8 mouse cellular contexts compared by ENCODE assay signal in genomic region chr2:31239203-31239696, GRCm38 (mm10). TPM values are rescaled to one million over a fixed set of nuclear protein-coding genes. Genes with fewer than 3 reads are reported as not detected.
DNase-seq lines count a peak whose midpoint lies in the region; ATAC-seq and TF ChIP-seq lines count a peak whose summit lies in the region.

No protein-coding gene starts in this region.

- H3K9ac ChIP-seq in liver, embryonic 11.5 days (ENCODE audit: low read depth, low read length): 0 out of 2 replicates have a peak overlapping the region, but pooled peaks have one; percentile 26
- H3K9ac ChIP-seq in neural tube, embryonic 12.5 days: no peak overlapping the region

- no peak for TF ChIP-seq POLR2A in thymus, adult 2 months (IDR thresholded peaks at IDR 0.05; ENCODE audit: control insufficient read depth, extremely low read depth, insufficient read depth, low read length, poor library complexity)

- no peak for DNase-seq in thymus, adult 2 months
- no peak for DNase-seq in thymus, postnatal 10 days (ENCODE audit: low spot score in 2 of 2)
- peak; percentile 53 for DNase-seq in cerebellum, adult 11-12 months
- DNase-seq in liver, embryonic 11.5 days (ENCODE audit: low spot score): peak; percentile 69
- no peak for DNase-seq in urinary bladder, postnatal 14 days (ENCODE audit: low spot score)
- DNase-seq in left cerebral cortex, adult 8-10 months (ENCODE audit: low spot score in 2 of 2): no peak

- peak overlapping the region; percentile 20; the same call in 1 of the 2 replicates for H3K4me3 ChIP-seq in thymus, adult 2 months (ENCODE audit: control insufficient read depth, insufficient read depth, low read length)
- H3K4me3 ChIP-seq in liver, embryonic 11.5 days (ENCODE audit: low read depth, low read length): peak overlapping the region; percentile 36
- peak overlapping the region; percentile 7; the same call in 1 of the 2 replicates for H3K4me3 ChIP-seq in neural tube, embryonic 12.5 days

- peak overlapping the region; percentile 55 for H3K4me2 ChIP-seq in liver, embryonic 11.5 days
- H3K4me2 ChIP-seq in neural tube, embryonic 12.5 days (replicated peaks): peak overlapping the region; percentile 45

- 13% methylated on average over 23 of the region's 23 CpGs for WGBS in thymus, adult 2 months
- WGBS in liver, embryonic 11.5 days: 14% methylated on average over 23 of the region's 23 CpGs
- 39% methylated on average over 23 of the region's 23 CpGs for WGBS in neural tube, embryonic 12.5 days

- H3K27ac ChIP-seq in thymus, adult 2 months (ENCODE audit: control insufficient read depth, insufficient read depth, low read length): no peak overlapping the region
- H3K27ac ChIP-seq in liver, embryonic 11.5 days (ENCODE audit: low read depth, low read length): 0 out of 2 replicates have a peak overlapping the region, but pooled peaks have one; percentile 10
- no peak overlapping the region for H3K27ac ChIP-seq in neural tube, embryonic 12.5 days

- peak; percentile 93 for ATAC-seq in granulocyte monocyte progenitor cell, adult 5-6 weeks (replicated peaks; ENCODE audit: poor library complexity, severe bottlenecking)
- peak; percentile 71 for ATAC-seq in liver, embryonic 11.5 days (replicated peaks; ENCODE audit: low FRiP score)
- no peak for ATAC-seq in neural tube, embryonic 12.5 days (ENCODE audit: low FRiP score, low read depth)

- H3K27me3 ChIP-seq in thymus, adult 2 months (ENCODE audit: control insufficient read depth, insufficient read depth, low read length): no peaks in the 10 kb centered on the region
- peaks cover 34% of the 10 kb centered on the region for H3K27me3 ChIP-seq in liver, embryonic 11.5 days (replicated peaks; ENCODE audit: control insufficient read depth, insufficient read depth, low read length)
- peaks cover 17% of the 10 kb centered on the region for H3K27me3 ChIP-seq in neural tube, embryonic 12.5 days (replicated peaks)

- peak; percentile 37; the same call in 1 of the 2 replicates for TF ChIP-seq CTCF in thymus, adult 2 months (IDR thresholded peaks at IDR 0.05; ENCODE audit: borderline replicate concordance, control insufficient read depth, extremely low read depth, insufficient read depth, low read length, poor library complexity)

- no peaks in the 10 kb centered on the region for H3K4me1 ChIP-seq in thymus, adult 2 months (replicated peaks; ENCODE audit: control insufficient read depth, insufficient read depth, low read length)
- no peaks in the 10 kb centered on the region; the same call in 1 of the 2 replicates for H3K4me1 ChIP-seq in liver, embryonic 11.5 days (replicated peaks; ENCODE audit: control insufficient read depth, insufficient read depth, low read length)
- H3K4me1 ChIP-seq in neural tube, embryonic 12.5 days: 0 out of 2 replicates have a peak, but pooled peaks cover 4% of the 10 kb centered on the region

- no peaks in the 10 kb centered on the region for H3K36me3 ChIP-seq in thymus, adult 2 months (ENCODE audit: control insufficient read depth, insufficient read depth, low read length)
- H3K36me3 ChIP-seq in liver, embryonic 11.5 days (ENCODE audit: control insufficient read depth, insufficient read depth, low read length): no peaks in the 10 kb centered on the region
- H3K36me3 ChIP-seq in neural tube, embryonic 12.5 days: no peaks in the 10 kb centered on the region

- no peaks in the 10 kb centered on the region for H3K9me3 ChIP-seq in liver, embryonic 11.5 days (ENCODE audit: control insufficient read depth, low read length)
- no peaks in the 10 kb centered on the region for H3K9me3 ChIP-seq in neural tube, embryonic 12.5 days

RNA-seq across cellular contexts. Expression of gene Ncs1, which starts 6.4 kb away (rescaled TPM):
- 2.4 and 2.5 TPM in 2 replicates for polyA plus RNA-seq in thymus, adult 2 months (2012; rRNA removed)
- total RNA-seq in granulocyte monocyte progenitor cell, adult 5-6 weeks (2014; fragmentation: Nextera tagmentation): 2.1 and 4.6 TPM in 2 replicates
- total RNA-seq in granulocyte monocyte progenitor cell, adult 5-6 weeks (2017): 2.5 and 3.2 TPM in 2 replicates
- polyA plus RNA-seq in liver, embryonic 11.5 days (2014; fragmentation: Nextera tagmentation; extraction: Ambion mirVana): 8.5 and 11.3 TPM in 2 replicates
- 106 and 108 TPM in 2 replicates for polyA plus RNA-seq in neural tube, embryonic 12.5 days (2016; fragmentation: Nextera tagmentation; extraction: Ambion mirVana)
- 100 to 1,000 TPM; 207 to 245 (median 229) TPM for total RNA-seq in left cerebral cortex, adult 8-10 months (2022)

Comparison
In these comparisons a context has a peak if more than half of its experiments do, and no peak if none do; other contexts are left out.
1. DNase-seq: peak in cerebellum, adult 11-12 months (single experiment) and liver, embryonic 11.5 days (single experiment); none in thymus, adult 2 months (single experiment), thymus, postnatal 10 days (0 of 2), urinary bladder, postnatal 14 days (single experiment) and left cerebral cortex, adult 8-10 months (0 of 2).
2. Peak in every context shown above with its lines, with median percentiles within 50 percentile points of each other: H3K4me3 ChIP-seq.